Mouse (Mus musculus): ENCODE data around the gene Tfpi2. TPM values are rescaled to one million over a fixed set of nuclear protein-coding genes. Genes with fewer than 3 reads are reported as not detected.

Tfpi2 gene
- polyA plus RNA-seq, 1 experiment from 2014 or later: 3.6 TPM

DNA sequence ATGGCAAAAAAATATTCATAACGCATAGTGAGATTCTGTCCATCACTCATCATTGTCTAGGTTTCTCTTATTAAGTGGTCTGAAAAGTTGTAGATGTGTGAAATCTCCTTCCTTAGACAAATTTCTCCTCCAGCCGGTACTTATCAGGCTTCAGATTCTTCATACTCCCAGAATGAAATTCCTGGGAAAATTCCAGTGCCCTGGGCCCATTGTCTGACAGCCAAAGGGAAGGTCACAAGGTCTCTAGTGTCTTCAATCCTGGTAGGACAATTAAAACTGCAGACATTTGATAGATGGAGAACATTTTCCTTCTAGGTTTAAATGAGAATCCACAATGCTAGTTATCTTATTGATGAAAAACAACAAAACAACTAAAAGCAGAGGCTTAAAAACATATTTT is 53.1 kb downstream of the Tfpi2 start:
- H3K27me3 ChIP-seq (ENCODE audit: control insufficient read depth, insufficient read depth, low read depth, low read length): no peaks in the 10 kb centered on the region
- H3K4me3 ChIP-seq (ENCODE audit: low read length): no peak overlapping the region
- 35% methylated on average over 2 of the region's 2 CpGs for WGBS
- no peak overlapping the region for H3K9ac ChIP-seq (ENCODE audit: low read length)
- H3K4me1 ChIP-seq (replicated peaks; ENCODE audit: control insufficient read depth, insufficient read depth, low read length): no peaks in the 10 kb centered on the region
- H3K36me3 ChIP-seq (ENCODE audit: control insufficient read depth, insufficient read depth, low read length): no peaks in the 10 kb centered on the region
- no peak overlapping the region for H3K4me2 ChIP-seq (ENCODE audit: low read depth, low read length)
- H3K9me3 ChIP-seq (ENCODE audit: control insufficient read depth, low read length): no peaks in the 10 kb centered on the region
- no peak overlapping the region for H3K27ac ChIP-seq (ENCODE audit: low read length)
- peak; percentile 71; the same call in 1 of the 2 replicates for ATAC-seq (ENCODE audit: low read depth)

DNA sequence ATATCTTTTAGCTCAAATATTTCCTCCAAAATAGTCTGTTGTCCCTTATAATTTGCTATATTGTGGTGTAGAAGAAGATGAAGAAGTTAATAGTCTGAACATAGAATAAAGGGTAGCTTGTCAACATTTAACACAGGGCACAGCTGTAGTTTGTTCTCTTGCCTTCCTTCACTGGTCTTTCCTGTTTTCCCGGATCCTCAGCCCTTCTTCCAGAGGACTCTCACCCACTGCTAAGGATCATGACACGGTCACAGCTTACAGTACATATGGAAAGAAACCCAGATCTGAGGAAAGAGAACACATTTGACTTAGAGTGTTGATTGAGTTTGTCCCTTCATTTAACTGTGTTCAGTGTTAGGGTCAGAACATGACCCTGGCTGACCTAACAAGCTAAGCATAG is 53.7 kb downstream of the Tfpi2 start:
- Histone ChIP-seq H3K4me2 (ENCODE audit: low read depth, low read length) (no peak overlapping the region), H3K27me3 (ENCODE audit: control insufficient read depth, insufficient read depth, low read depth, low read length) (no peaks in the 10 kb centered on the region), H3K9ac (ENCODE audit: low read length) (no peak overlapping the region), H3K4me3 (ENCODE audit: low read length) (no peak overlapping the region), H3K36me3 (ENCODE audit: control insufficient read depth, insufficient read depth, low read length) (no peaks in the 10 kb centered on the region), H3K9me3 (ENCODE audit: control insufficient read depth, low read length) (no peaks in the 10 kb centered on the region), H3K4me1 (replicated peaks; ENCODE audit: control insufficient read depth, insufficient read depth, low read length) (no peaks in the 10 kb centered on the region), H3K27ac (ENCODE audit: low read length) (peak overlapping the region; percentile 39)
- ATAC-seq (ENCODE audit: low read depth): peak; percentile 64
- WGBS: 10% methylated on average over 2 of the region's 2 CpGs

DNA sequence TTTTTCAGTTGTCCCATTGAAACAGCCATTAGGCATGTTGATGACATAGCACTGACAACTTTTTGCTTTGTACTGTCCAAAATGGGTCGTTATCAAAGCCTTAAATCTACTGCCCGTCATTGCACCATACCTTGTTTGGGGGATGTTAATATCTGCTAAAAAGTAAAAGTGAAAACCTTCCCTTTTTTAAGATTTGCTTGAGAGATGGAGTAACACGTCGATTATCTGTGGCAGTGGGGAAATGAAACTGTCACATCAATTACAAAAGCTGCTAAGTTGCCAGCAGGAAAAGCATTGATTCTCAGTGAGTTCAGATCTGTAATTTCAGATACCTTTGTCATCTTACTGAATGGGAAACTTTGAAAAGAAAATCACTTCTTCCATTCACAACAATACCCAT is 62.6 kb downstream of the Tfpi2 start:
- no peak for ATAC-seq (ENCODE audit: low read depth)
- H3K36me3 ChIP-seq (ENCODE audit: control insufficient read depth, insufficient read depth, low read length): no peaks in the 10 kb centered on the region
- H3K4me3 ChIP-seq (ENCODE audit: low read length): no peak overlapping the region
- no peaks in the 10 kb centered on the region for H3K4me1 ChIP-seq (replicated peaks; ENCODE audit: control insufficient read depth, insufficient read depth, low read length)
- no peak overlapping the region for H3K27ac ChIP-seq (ENCODE audit: low read length)
- no peak overlapping the region for H3K4me2 ChIP-seq (ENCODE audit: low read depth, low read length)
- 61% methylated on average over 4 of the region's 4 CpGs for WGBS
- no peak overlapping the region for H3K9ac ChIP-seq (ENCODE audit: low read length)
- H3K9me3 ChIP-seq (ENCODE audit: control insufficient read depth, low read length): no peaks in the 10 kb centered on the region
- H3K27me3 ChIP-seq (ENCODE audit: control insufficient read depth, insufficient read depth, low read depth, low read length): no peaks in the 10 kb centered on the region

DNA sequence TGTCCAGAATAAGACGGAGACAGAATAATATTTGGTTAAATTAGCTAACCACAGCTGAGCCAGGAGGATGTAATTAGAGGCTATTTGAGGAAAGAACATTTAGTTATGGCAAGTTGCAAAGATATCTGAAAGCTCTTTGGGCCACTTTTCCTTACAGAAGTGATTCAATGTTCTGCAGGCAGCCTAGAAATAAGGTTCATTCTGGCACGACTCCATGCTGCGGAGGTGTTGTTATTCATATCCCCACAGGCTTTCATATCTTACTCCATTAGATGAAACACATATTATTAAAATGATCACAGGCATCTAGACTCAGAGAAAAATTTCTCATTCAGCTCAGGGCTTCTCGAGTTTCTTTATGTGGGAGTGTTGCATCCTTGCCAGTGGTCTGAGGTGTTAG is 65.8 kb downstream of the Tfpi2 start:
- no peak overlapping the region for H3K9ac ChIP-seq (ENCODE audit: low read length)
- H3K4me1 ChIP-seq (replicated peaks; ENCODE audit: control insufficient read depth, insufficient read depth, low read length): no peaks in the 10 kb centered on the region
- no peaks in the 10 kb centered on the region for H3K36me3 ChIP-seq (ENCODE audit: control insufficient read depth, insufficient read depth, low read length)
- WGBS: 55% methylated on average over 4 of the region's 4 CpGs
- H3K27ac ChIP-seq (ENCODE audit: low read length): no peak overlapping the region
- H3K4me2 ChIP-seq (ENCODE audit: low read depth, low read length): no peak overlapping the region
- H3K4me3 ChIP-seq (ENCODE audit: low read length): no peak overlapping the region
- no peaks in the 10 kb centered on the region for H3K9me3 ChIP-seq (ENCODE audit: control insufficient read depth, low read length)
- no peak for ATAC-seq (ENCODE audit: low read depth)
- no peaks in the 10 kb centered on the region for H3K27me3 ChIP-seq (ENCODE audit: control insufficient read depth, insufficient read depth, low read depth, low read length)

DNA sequence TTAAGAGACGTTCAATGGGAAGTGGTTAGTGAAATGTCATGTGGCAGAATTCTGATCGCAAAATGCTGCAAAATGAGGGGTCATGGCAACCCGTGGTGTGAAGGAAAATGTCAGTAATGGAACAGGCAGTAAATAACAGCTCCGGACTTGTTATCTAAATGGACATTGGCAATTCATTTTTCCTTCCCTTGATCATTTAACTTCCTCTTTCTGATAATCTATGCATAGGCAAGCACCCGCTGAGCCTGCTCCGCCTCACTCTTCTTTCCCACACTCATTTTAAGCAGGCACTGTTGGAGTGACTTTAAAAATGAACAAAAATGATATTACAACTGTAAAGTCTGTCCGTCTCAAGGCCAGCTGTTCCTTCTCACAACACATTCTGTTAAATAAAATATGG is 72.7 kb downstream of the Tfpi2 start:
- H3K4me3 ChIP-seq (ENCODE audit: low read length): no peak overlapping the region
- no peaks in the 10 kb centered on the region for H3K4me1 ChIP-seq (replicated peaks; ENCODE audit: control insufficient read depth, insufficient read depth, low read length)
- H3K36me3 ChIP-seq (ENCODE audit: control insufficient read depth, insufficient read depth, low read length): no peaks in the 10 kb centered on the region
- 38% methylated on average over 7 of the region's 7 CpGs for WGBS
- no peak overlapping the region for H3K27ac ChIP-seq (ENCODE audit: low read length)
- no peaks in the 10 kb centered on the region for H3K27me3 ChIP-seq (ENCODE audit: control insufficient read depth, insufficient read depth, low read depth, low read length)
- no peaks in the 10 kb centered on the region for H3K9me3 ChIP-seq (ENCODE audit: control insufficient read depth, low read length)
- no peak for ATAC-seq (ENCODE audit: low read depth)
- H3K9ac ChIP-seq (ENCODE audit: low read length): no peak overlapping the region
- H3K4me2 ChIP-seq (ENCODE audit: low read depth, low read length): no peak overlapping the region

Other genes starting within 250 kb of the Tfpi2 start
- 0.13 and 0.19 TPM in 2 replicates for gene Calcr, start 224.2 kb downstream of the Tfpi2 start, polyA plus RNA-seq (2015; fragmentation: Nextera tagmentation; extraction: Ambion mirVana)
- not detected in 2 replicates for gene Gngt1, start 4.9 kb upstream of the Tfpi2 start, polyA plus RNA-seq (2015; fragmentation: Nextera tagmentation; extraction: Ambion mirVana)
- gene Gng11, start 15.0 kb upstream of the Tfpi2 start, polyA plus RNA-seq (2015; fragmentation: Nextera tagmentation; extraction: Ambion mirVana): 161 and 166 TPM in 2 replicates
- 82.7 and 84.9 TPM in 2 replicates for gene Bet1, start 98.1 kb upstream of the Tfpi2 start, polyA plus RNA-seq (2015; fragmentation: Nextera tagmentation; extraction: Ambion mirVana)

Data from lung, embryonic 16.5 days (tissue).